Mouse (Mus musculus) urinary bladder, postnatal 36 days (tissue): ENCODE data around the gene Gusb.
"Not testable (repeated sequence)": the region's sequence is repeated elsewhere in the genome, so short reads cannot be mapped to it uniquely, and the experiment has no call there.

ENCODE experiments used
- DNase-seq, 2 experiments: peaks; one replicate each; pipeline ENCODE4 v3.0.0; 2022; ENCODE audit warnings: low spot score in 2 of 2, mixed read lengths in 1 of 2

The Gusb gene

GRCm38 (mm10) chr5:130002301-130003146 is at the start of gene Gusb:
TSS of gene Gusb (minus strand) at chr5:130003049.
- peak; percentile 76 to 86 for DNase-seq

DNA sequence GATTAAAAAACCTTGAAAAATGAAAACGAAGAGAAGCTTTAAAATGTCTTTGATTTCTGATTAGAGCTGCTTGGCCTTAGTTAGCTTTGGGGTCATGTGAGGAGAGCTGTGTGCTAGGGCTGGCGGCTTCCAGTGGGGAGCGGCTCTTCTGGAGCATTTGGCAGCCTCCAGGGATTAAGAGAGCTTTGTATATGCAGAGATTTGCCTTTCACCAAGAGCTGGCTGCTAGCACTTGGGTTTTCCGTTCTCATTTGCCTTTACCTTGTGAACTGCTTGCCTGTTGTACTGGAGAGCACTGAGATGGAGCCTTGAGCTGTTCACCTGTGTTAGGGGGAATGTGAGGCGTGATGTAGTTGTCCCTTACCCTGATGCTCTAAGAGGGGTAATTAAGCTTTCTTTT is 49.7 kb upstream of the Gusb start:
- DNase-seq = no peak

GRCm38 (mm10) chr5:130051073-130051860 is 48.4 kb upstream of the Gusb start:
- no peak for DNase-seq

GRCm38 (mm10) chr5:130050416-130050815 is 47.6 kb upstream of the Gusb start:
- no peak for DNase-seq

DNA sequence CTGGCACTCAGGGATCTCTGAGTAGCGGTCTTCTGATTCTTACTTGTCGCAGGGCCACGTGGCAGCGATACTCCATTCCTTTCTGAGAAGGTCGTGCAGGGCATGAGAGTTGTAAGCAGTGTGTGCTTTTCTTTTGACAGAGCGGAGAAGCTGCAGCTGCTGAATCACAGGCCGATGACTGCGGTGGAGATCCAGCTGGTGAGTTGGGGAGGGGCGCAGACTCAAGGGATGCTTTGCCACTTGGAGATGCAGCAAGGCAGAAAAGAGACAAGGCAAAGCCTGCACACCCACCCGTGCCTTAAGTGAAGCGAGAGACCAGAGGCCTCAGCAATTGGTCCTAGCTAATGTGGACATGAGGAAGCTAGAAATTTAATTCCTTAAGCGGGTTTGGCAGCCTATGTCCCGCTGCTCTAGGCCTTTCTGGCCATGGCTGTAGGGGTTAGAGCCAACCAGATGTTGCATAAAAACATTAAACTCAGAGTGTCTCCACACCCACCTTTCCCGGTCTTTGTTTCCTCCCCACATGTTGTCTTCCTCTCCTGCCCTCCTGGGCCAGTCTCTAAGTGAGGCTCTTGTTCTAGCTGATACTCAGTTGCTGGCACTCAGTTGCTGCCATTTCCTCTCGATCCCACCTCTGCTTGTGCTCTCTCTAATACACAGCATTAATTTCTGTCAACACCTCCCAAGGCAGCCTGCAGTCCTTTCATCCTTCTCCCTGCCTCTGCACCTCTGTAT is 46.1 kb upstream of the Gusb start:
- peak in 1 of 2 experiments; percentile 59 for DNase-seq

DNA sequence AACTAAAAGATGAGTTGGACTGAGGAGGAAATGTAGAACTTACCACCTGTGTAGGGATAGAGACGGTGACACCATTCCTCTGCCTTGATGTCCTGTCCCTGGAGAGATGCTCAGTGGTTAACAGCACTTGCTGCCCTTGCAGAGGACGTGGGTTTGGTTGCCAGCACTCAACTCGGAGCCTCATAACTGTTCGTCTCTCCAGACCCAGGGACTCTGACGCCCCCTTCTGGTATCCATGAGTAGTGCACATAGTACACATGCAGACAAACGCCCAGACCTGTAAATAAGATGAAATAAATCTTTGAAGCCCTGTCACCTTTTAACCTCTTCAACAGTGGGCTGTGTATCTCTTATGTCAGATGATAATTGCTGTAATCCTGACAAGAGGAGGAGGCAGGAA is 44.2 kb upstream of the Gusb start:
- no peak for DNase-seq

GRCm38 (mm10) chr5:130046589-130046988 is 43.7 kb upstream of the Gusb start:
- DNase-seq = no peak

DNA sequence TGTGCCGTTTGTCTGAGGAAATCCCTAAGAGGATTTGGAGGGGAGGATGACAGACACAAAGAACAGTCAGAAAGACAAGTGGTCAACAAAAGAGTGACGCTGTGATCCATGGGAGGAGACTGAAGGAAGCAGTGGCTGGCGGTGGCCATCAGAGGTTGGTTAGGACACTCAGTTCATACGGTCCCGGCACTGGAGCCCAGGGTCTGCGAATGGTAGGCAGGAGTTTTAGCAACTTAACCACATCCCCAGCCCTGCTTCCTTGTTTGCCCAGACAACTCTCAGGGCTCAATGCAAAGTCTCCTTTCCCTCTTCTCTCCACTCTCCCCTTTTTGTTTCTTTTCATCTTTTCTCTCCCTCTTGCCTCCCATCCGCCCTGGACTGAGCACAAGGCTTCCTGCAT is 43.3 kb upstream of the Gusb start:
- DNase-seq = no peak

DNA sequence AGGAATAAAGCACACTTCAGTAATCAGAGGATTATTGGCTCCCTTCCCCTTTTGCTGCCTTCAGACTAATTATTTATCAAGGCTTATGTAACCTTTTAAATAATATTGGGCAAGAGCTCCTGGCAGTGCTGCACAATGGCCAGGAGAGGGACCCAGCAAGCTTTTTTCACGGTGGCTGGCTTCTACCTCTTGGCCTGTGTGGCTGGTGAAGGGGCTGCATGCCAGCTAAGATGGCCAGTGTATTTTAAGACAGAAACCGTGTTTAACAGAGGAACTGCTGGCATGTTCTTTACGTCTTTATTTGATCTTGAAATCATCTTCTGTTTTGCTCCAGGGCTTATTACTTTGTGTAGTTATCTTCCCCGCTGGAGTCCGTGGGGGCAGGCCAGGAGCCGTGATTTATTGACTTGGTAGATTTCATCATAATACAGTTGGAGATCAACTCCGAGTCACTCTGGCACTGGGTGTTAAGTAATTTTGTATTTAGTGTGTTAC is 41.4 kb upstream of the Gusb start:
- DNase-seq = peak in 1 of 2 experiments; percentile 67

DNA sequence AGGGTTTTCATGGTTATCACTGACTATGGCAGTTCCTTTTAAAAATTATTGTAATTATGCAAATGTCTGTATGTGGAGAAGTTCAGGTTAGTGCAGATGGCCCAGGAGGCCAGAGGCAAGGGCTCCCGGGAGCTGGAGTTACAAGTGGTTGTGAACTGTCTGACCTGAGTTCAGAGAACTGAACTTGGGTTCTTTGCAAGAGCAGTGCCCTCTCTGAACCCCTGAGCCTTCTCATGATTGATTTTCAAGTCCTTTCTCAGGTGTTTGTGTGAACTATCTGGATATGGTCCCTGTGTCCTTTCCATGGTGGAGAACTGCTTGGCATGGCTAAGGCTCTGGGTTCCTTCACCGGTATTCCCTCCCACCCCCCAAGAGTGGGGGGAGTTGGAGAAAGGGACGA is 40.9 kb upstream of the Gusb start:
- no peak for DNase-seq

- no peak for DNase-seq
Observed at GRCm38 (mm10) chr5:130041262-130041661, 38.4 kb upstream of the Gusb start.

- no peak for DNase-seq
Observed at GRCm38 (mm10) chr5:130040797-130041196, 37.9 kb upstream of the Gusb start.

GRCm38 (mm10) chr5:130037752-130038455 is 35.1 kb upstream of the Gusb start:
- DNase-seq = peak in 1 of 2 experiments; percentile 64

DNA sequence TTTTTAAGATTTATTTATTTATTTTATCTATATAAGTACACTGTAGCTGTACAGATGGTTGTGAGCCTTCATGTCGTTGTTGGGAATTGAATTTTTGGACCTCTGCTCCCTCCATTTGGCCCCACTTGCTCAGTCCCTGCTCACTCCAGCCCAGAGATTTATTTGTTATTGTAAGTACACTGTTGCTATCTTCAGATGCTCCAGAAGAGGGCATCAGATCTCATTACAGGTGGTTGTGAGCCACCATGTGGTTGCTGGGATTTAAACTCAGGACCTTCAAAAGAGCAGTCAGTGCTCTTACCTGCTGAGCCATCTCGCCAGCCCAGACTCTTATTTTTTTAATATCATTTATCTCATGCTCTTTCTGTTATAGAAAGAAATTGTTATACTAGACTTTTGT is 33.5 kb upstream of the Gusb start:
- DNase-seq = not testable (repeated sequence)

DNA sequence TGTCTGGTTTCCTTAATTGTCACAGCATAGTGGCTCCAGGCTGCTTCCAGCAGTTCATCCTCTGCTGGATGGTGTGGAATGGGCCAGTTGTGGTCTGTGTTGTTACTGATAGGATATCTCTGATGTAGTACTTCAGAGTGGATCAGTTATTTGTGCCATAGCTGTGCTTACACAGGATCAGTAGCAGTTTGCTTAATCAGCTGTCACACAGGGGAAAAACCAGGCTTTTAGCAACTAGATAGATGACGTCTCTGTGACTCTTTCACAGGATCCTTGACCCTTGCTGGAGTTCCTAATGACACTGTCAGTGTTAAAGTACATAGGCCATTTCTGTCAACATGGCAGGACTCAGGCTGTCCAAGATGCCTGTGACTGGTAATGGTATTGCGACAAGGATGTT is 31.0 kb upstream of the Gusb start:
- no peak for DNase-seq

- no peak for DNase-seq
Observed at GRCm38 (mm10) chr5:130031410-130032390, 28.9 kb upstream of the Gusb start.

DNA sequence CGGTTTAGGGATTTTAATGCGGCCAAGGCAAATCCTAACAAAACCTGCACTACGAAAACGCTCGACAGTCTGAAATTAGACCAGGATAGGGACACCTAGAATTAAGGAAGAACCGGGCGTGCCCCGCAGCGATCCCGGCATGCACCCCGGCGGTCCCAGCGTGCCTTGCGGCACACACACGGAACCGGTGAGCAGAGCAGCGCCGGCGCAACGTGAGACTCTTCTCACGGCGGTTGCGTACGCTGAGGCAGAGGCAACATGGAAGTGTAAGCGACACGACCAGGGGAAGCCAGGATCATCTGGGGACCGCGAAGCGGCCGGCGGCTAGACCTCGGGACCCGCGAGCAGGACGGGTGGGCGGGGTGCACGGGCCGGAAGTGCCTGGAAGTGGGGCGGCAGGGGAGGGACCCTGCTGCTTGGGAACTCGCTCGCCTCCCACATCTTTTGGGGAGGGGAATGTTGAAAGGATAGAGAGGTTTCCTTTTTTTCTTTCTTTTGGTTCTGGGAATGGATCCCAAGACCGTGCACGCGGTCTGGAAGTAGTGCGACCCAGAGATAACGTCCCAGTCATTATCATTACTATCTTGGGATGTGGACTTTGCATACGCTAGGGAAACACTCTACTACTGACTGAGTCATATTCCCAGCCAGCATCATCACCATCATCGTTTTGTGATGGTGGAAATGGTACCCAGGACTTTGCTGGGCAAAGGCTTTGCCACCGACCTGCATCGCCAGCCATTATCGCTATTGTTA is 26.5 kb upstream of the Gusb start, which contains the start of the genes Asl and Crcp:
Asl (minus strand) TSS at position 106 of the 756 bp plus-strand sequence.
Crcp (plus strand) TSS at position 149 of the 756 bp plus-strand sequence.
- DNase-seq = peak; percentile 81 to 84

- DNase-seq = no peak
Observed at GRCm38 (mm10) chr5:130027696-130028095, 24.8 kb upstream of the Gusb start.

GRCm38 (mm10) chr5:130027134-130027533 is 24.3 kb upstream of the Gusb start:
- no peak for DNase-seq
